8 mouse cellular contexts compared by ENCODE assay signal in genomic region chr12:27062511-27063264, GRCm38 (mm10).
DNase-seq lines count a peak whose midpoint lies in the region; ATAC-seq lines count a peak whose summit lies in the region.

No protein-coding gene starts in this region.

- 83% methylated on average over 6 of the region's 6 CpGs for WGBS in heart, embryonic 14.5 days
- WGBS in hindbrain, embryonic 16.5 days = 18% methylated on average over 6 of the region's 6 CpGs
- WGBS in midbrain, embryonic 16.5 days = 10% methylated on average over 6 of the region's 6 CpGs

- peaks cover 13 to 22% of the 10 kb centered on the region in 2 experiments for H3K4me1 ChIP-seq in heart, embryonic 14.5 days (ENCODE audit: control insufficient read depth in 2 of 2, insufficient read depth in 2 of 2, low read length in 2 of 2)
- peaks cover 52% of the 10 kb centered on the region for H3K4me1 ChIP-seq in hindbrain, embryonic 16.5 days (ENCODE audit: control insufficient read depth, insufficient read depth, low read depth, low read length)
- H3K4me1 ChIP-seq in midbrain, embryonic 16.5 days (ENCODE audit: control insufficient read depth, insufficient read depth, low read length) = peaks cover 55% of the 10 kb centered on the region

- no peak for DNase-seq in heart, postnatal 36 days
- DNase-seq in embryo, embryonic 11 days = peak; percentile 65
- no peak for DNase-seq in cerebellum, postnatal 4 days (ENCODE audit: low spot score in 2 of 2)
- no peak for DNase-seq in cerebellum, adult 8-10 months
- no peak for DNase-seq in urinary bladder, postnatal 36 days (ENCODE audit: low spot score in 2 of 2)

- H3K4me3 ChIP-seq in heart, embryonic 14.5 days (ENCODE audit: control insufficient read depth in 1 of 2, insufficient read depth in 1 of 2, low read depth in 1 of 2, low read length in 2 of 2) = peak overlapping the region in 1 of 2 experiments; percentile 31; a peak in 2 of 4 replicates
- no peak overlapping the region for H3K4me3 ChIP-seq in hindbrain, embryonic 16.5 days (ENCODE audit: low read length)
- peak overlapping the region; percentile 26; the same call in 1 of the 2 replicates for H3K4me3 ChIP-seq in midbrain, embryonic 16.5 days (ENCODE audit: low read depth, low read length)

- peak overlapping the region; percentile 69 for H3K9ac ChIP-seq in heart, embryonic 14.5 days (ENCODE audit: low read length)
- H3K9ac ChIP-seq in hindbrain, embryonic 16.5 days (ENCODE audit: low read depth, low read length) = peak overlapping the region; percentile 66; the same call in 1 of the 2 replicates
- peak overlapping the region; percentile 63 for H3K9ac ChIP-seq in midbrain, embryonic 16.5 days (ENCODE audit: low read depth, low read length)

- no peaks in the 10 kb centered on the region for H3K27me3 ChIP-seq in heart, embryonic 14.5 days (ENCODE audit: control insufficient read depth, insufficient read depth, low read length)
- no peaks in the 10 kb centered on the region for H3K27me3 ChIP-seq in hindbrain, embryonic 16.5 days (replicated peaks; ENCODE audit: control insufficient read depth, insufficient read depth, low read length)
- H3K27me3 ChIP-seq in midbrain, embryonic 16.5 days (ENCODE audit: control insufficient read depth, insufficient read depth, low read depth, low read length) = no peaks in the 10 kb centered on the region

- no peak overlapping the region for H3K27ac ChIP-seq in heart, embryonic 14.5 days (replicated peaks in 1 of 2; ENCODE audit: control insufficient read depth in 1 of 2, insufficient read depth in 1 of 2, low read depth in 2 of 2, low read length in 2 of 2)
- H3K27ac ChIP-seq in hindbrain, embryonic 16.5 days (ENCODE audit: low read depth, low read length) = peak overlapping the region; percentile 96
- peak overlapping the region; percentile 98 for H3K27ac ChIP-seq in midbrain, embryonic 16.5 days (ENCODE audit: low read length)

- intact Hi-C loops in heart, postnatal 36 days (cut with DNase I) = no loop called here

- no peak for ATAC-seq in heart, embryonic 14.5 days (ENCODE audit: insufficient number of reproducible peaks, insufficient read depth, low FRiP score, low read depth)
- ATAC-seq in hindbrain, embryonic 16.5 days = no peak
- ATAC-seq in midbrain, embryonic 16.5 days = no peak

- H3K36me3 ChIP-seq in heart, embryonic 14.5 days (ENCODE audit: control insufficient read depth, insufficient read depth, low read length) = no peaks in the 10 kb centered on the region
- no peaks in the 10 kb centered on the region for H3K36me3 ChIP-seq in hindbrain, embryonic 16.5 days (ENCODE audit: control insufficient read depth, insufficient read depth, low read length)
- H3K36me3 ChIP-seq in midbrain, embryonic 16.5 days (ENCODE audit: control insufficient read depth, insufficient read depth, low read length) = no peaks in the 10 kb centered on the region

- H3K9me3 ChIP-seq in heart, embryonic 14.5 days (ENCODE audit: control insufficient read depth, low read length) = no peaks in the 10 kb centered on the region
- H3K9me3 ChIP-seq in hindbrain, embryonic 16.5 days (ENCODE audit: control insufficient read depth, low read length) = no peaks in the 10 kb centered on the region
- no peaks in the 10 kb centered on the region for H3K9me3 ChIP-seq in midbrain, embryonic 16.5 days (replicated peaks; ENCODE audit: control insufficient read depth, low read length, poor library complexity, severe bottlenecking)

- peak overlapping the region; percentile 65 for H3K4me2 ChIP-seq in heart, embryonic 14.5 days (ENCODE audit: low read length)
- H3K4me2 ChIP-seq in hindbrain, embryonic 16.5 days (ENCODE audit: low read length) = peak overlapping the region; percentile 61
- H3K4me2 ChIP-seq in midbrain, embryonic 16.5 days (ENCODE audit: low read length) = peak overlapping the region; percentile 63

Comparison
In these comparisons a context has a peak if more than half of its experiments do, and no peak if none do; other contexts are left out.
1. H3K27ac ChIP-seq: peak in hindbrain, embryonic 16.5 days (single experiment) and midbrain, embryonic 16.5 days (single experiment); none in heart, embryonic 14.5 days (0 of 2).
2. Peak in every context shown above with its lines, with median percentiles within 50 percentile points of each other: H3K4me2 ChIP-seq and H3K9ac ChIP-seq.